Mouse (Mus musculus) kidney, embryonic 16.5 days (tissue): Measurements from ENCODE around the gene Sult1c2. TPM values are rescaled to one million over a fixed set of nuclear protein-coding genes. Genes with fewer than 3 reads are reported as not detected.
"Not testable (repeated sequence)": the region's sequence is repeated elsewhere in the genome, so short reads cannot be mapped to it uniquely, and the experiment has no call there.

Source experiments
- ATAC-seq: fragments of 200-750 bp; cut with Nextera tagmentation; 2 replicates; pipeline ENCODE4 v1.8.0; 2017; ENCODE audit warnings: moderate TSS enrichment; ENCODE audit not compliant: low FRiP score, low TSS enrichment
- H3K27ac ChIP-seq: fragments of 300-500 bp; sonication (generic); 2 replicates; pipeline ENCODE4 v1.5.1; 2014; ENCODE audit warnings: low read length
- H3K27me3 ChIP-seq: fragments of 300-500 bp; sonication (generic); 2 replicates; pipeline ENCODE4 v1.6.1; 2014; ENCODE audit warnings: low read length, control low read depth, mixed read lengths; ENCODE audit not compliant: insufficient read depth
- H3K36me3 ChIP-seq: fragments of 300-500 bp; sonication (generic); 2 replicates; pipeline ENCODE4 v1.6.1; 2014; ENCODE audit warnings: low read length, control low read depth, mixed read lengths; ENCODE audit not compliant: insufficient read depth
- H3K4me1 ChIP-seq: fragments of 300-500 bp; sonication (generic); 2 replicates; pipeline ENCODE4 v1.6.1; 2014; ENCODE audit warnings: low read length, control low read depth, mixed read lengths; ENCODE audit not compliant: insufficient read depth
- H3K4me2 ChIP-seq: fragments of 300-500 bp; sonication (generic); replicated peaks from 2 replicates; pipeline ENCODE4 v1.6.1; 2014; ENCODE audit warnings: low read depth, low read length
- H3K4me3 ChIP-seq: fragments of 300-500 bp; sonication (generic); 2 replicates; pipeline ENCODE4 v1.5.1; 2014; ENCODE audit warnings: mild to moderate bottlenecking, low read length
- H3K9ac ChIP-seq: fragments of 300-500 bp; sonication (generic); replicated peaks from 2 replicates; pipeline ENCODE4 v1.6.1; 2014; ENCODE audit warnings: low read length
- H3K9me3 ChIP-seq: fragments of 300-500 bp; sonication (generic); 2 replicates; pipeline ENCODE4 v1.6.1; 2016; ENCODE audit warnings: low read length, control low read depth
- WGBS: fragments of 180-500 bp; shearing (Covaris S2); extraction: QIAGEN DNeasy Blood & Tissue Kit; methylation state at CpG from one replicate; pipeline ENCODE4 v1.1.7; 2014; 5-methylcytosine and 5-hydroxymethylcytosine counted together
- polyA plus RNA-seq: library from polyadenylated mRNA; unstranded; fragments of >200 nt; fragmentation: Nextera tagmentation; extraction: Ambion mirVana; gene quantifications from 2 replicates; pipeline ENCODE4 v1.2.1, GENCODE M21; 2015

Sult1c2 gene
- 2.9 and 4.5 TPM in 2 replicates for polyA plus RNA-seq

- Histone ChIP-seq H3K4me2 (no peak within 1 kb of the TSS), H3K9me3 (no peaks in the 10 kb centered on the region), H3K36me3 (no peaks in the 10 kb centered on the region), H3K4me3 (no peak within 1 kb of the TSS), H3K4me1 (no peaks in the 10 kb centered on the region), H3K9ac (no peak within 1 kb of the TSS), H3K27ac (peak within 1 kb of the TSS; percentile 61; the same call in 1 of the 2 replicates), H3K27me3 (no peaks in the 10 kb centered on the region)
- peak; percentile 75; the same call in 1 of the 2 replicates for ATAC-seq
- WGBS, result 74% methylated on average over 4 of the region's 4 CpGs
These were observed at the start of gene Sult1c2 for GRCm38 (mm10) chr17:53846206-53846605. Gene Sult1c2 (minus strand): TSS chr17:53846339.

DNA sequence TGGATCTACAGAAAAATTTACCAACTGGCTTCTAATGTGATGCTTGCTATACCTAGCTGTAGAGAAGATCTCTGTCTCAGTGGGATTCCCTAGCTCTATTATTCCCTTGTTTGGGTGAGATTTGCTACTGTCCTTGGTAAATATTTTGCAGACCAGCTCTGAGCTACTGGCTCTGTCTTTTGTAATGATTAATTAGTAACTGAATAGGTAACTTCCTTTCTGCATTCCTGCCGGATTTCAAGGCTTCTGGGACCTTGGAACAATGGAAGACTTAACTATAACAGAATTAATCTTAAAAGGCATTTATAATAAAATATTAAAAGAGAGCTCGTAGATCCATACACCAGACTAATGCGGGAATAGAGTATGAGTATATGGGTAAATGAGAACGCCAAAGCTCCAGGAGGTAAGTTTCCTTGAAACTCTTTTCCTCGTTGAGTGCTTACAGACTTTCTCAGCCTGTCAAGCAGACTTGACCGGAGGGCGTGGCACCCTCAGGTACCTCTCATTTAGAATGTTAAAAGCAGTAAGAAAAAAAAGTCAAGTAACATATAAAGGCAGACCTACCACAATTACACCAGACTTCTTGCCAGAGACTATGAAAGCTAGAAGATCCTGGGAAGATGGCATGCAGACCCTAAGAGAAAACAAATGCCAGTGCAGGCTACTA, 33.0 kb upstream of the Sult1c2 start:
- not testable (repeated sequence) for H3K4me1 ChIP-seq, H3K4me2 ChIP-seq, H3K27me3 ChIP-seq, H3K9me3 ChIP-seq, H3K4me3 ChIP-seq, H3K9ac ChIP-seq, H3K36me3 ChIP-seq, ATAC-seq, H3K27ac ChIP-seq
- WGBS, result 82% methylated on average over 7 of the region's 7 CpGs

DNA sequence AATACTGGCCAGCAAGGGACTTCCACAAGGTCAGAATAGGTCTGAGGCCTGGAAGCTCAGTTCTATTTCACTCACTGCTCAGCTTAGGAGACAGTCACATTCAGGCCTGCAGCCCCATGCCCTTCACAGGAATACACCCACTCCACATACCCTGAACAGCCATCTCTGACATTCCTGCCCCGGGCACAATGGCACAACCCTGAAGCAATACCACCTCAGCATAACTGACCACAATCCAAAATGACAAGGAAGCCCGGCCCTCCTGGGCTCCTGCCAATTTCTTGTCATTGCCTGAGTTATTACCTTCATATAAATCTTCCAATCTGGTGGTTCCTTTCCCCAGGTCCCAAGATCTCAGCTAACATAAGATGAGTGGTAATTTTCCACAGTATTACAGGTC, 28.3 kb upstream of the Sult1c2 start:
- peak; percentile 12; the same call in 1 of the 2 replicates for ATAC-seq
- Histone ChIP-seq H3K4me2 (no peak overlapping the region), H3K9me3 (no peaks in the 10 kb centered on the region), H3K4me3 (no peak overlapping the region), H3K36me3 (no peaks in the 10 kb centered on the region), H3K4me1 (no peaks in the 10 kb centered on the region), H3K27me3 (no peaks in the 10 kb centered on the region), H3K9ac (no peak overlapping the region), H3K27ac (no peak overlapping the region)
- WGBS, result 81% methylated on average over 2 of the region's 2 CpGs

DNA sequence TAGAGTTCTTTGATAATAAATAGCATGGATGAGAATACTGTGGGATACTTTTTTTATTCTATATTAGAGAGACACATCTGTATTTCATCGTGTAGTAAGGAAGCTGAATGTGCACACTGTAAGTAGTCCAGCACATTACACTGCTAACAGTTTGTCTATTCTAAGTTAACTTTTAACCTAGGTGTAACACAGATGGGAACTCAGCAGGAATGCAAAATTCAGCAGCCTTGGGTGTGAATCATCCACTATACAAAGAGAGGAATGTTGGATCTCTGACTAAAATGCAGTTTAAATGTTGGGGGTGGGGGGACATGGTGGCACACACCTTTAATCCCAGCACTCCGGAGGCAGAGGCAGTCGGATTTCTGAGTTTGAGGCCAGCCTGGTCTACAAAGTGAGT, 26.1 kb upstream of the Sult1c2 start:
- 81% methylated on average over 3 of the region's 3 CpGs for WGBS

DNA sequence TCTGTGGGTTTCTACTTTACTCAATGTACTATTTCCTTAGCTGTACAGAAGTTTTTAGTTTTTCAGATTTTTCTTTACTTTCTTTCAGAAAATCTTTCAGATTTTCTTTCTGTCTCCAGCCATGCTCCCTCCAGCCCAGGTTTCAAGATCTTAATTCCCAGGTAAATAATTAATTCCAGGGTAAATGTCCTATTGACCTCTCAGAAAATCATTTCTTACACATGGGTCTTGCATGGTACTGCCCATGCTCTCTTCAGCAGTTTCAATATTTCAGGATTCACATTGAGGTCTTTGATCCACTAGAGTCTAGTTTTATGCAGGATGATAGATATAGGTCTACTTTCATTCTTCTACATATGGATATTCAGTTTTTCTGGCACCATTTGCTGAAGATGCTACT, 23.8 kb upstream of the Sult1c2 start:
- no peak overlapping the region for H3K4me3 ChIP-seq
- H3K9ac ChIP-seq, result no peak overlapping the region
- H3K4me2 ChIP-seq, result no peak overlapping the region
- no peaks in the 10 kb centered on the region for H3K36me3 ChIP-seq
- ATAC-seq, result no peak
- no peaks in the 10 kb centered on the region for H3K4me1 ChIP-seq
- no peaks in the 10 kb centered on the region for H3K9me3 ChIP-seq
- H3K27me3 ChIP-seq, result no peaks in the 10 kb centered on the region
- no peak overlapping the region for H3K27ac ChIP-seq

More for the DNA sequence above, 26.1 kb upstream of the Sult1c2 start:
- H3K4me1 ChIP-seq, result no peaks in the 10 kb centered on the region
- ATAC-seq, result 0 out of 2 replicates have a peak, but pooled peaks have one; percentile 69
- no peaks in the 10 kb centered on the region for H3K9me3 ChIP-seq
- no peaks in the 10 kb centered on the region for H3K27me3 ChIP-seq
- H3K36me3 ChIP-seq, result no peaks in the 10 kb centered on the region
- H3K4me2 ChIP-seq, result no peak overlapping the region
- H3K27ac ChIP-seq, result no peak overlapping the region
- H3K9ac ChIP-seq, result no peak overlapping the region
- no peak overlapping the region for H3K4me3 ChIP-seq

DNA sequence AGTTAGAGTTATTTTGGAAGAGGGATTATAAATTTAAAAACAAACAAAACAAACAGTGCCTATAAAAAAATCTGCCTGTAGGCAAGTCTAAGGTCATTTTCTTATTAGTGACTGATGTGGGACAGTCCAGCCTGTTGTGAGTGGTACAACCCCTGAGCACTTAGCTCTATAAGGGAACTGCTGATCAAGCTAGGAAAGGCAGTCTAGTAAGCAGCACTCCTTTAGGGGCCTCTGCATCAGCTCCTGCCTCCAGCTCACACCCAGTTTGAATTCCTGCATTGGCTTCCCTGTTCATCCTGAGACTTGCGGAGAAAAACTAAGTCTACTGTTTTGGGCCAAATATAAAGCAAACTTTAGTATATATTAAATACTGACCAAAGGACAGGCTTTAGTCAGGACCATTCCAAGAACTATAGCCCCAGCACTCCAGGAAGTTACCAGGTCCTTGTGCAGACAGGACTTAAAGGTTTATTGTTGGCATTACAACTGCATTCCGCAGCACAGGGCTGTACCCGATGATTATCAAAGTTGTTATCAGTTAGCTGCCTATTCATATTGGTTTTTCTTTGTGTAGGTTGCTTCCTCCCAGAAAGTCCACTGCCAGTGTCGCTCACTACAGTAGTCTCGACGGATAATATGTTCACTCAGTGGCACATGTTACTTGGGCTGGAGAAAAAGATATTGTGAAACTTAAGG, 19.3 kb upstream of the Sult1c2 start:
- Histone ChIP-seq H3K27ac (no peak overlapping the region), H3K4me2 (no peak overlapping the region), H3K27me3 (no peaks in the 10 kb centered on the region), H3K9ac (no peak overlapping the region), H3K36me3 (no peaks in the 10 kb centered on the region), H3K4me1 (no peaks in the 10 kb centered on the region), H3K4me3 (no peak overlapping the region), H3K9me3 (no peaks in the 10 kb centered on the region)
- WGBS, result 81% methylated on average over 6 of the region's 6 CpGs
- no peak for ATAC-seq

DNA sequence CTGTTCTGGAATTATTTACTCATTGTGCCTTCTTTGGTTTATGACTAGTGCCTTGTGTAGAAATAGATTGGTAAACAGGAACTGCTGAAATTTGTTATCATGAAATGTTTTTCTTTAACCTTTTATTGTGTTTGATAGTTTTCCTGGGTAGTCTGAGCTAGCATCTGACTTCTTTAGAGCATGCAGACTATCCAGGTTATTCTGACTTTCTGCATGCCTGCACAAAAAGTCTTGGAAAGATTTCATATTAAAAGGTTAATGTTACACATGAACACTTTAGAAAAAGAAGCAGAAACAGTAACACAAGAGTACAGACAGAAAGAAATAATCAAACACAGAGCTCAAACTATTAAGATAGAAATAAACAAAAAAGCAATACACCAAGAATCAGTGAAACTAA, 14.4 kb upstream of the Sult1c2 start:
- no peak overlapping the region for H3K27ac ChIP-seq
- H3K9me3 ChIP-seq, result no peaks in the 10 kb centered on the region
- no peak overlapping the region for H3K4me3 ChIP-seq
- no peaks in the 10 kb centered on the region for H3K4me1 ChIP-seq
- no peak overlapping the region for H3K4me2 ChIP-seq
- ATAC-seq, result no peak
- H3K36me3 ChIP-seq, result no peaks in the 10 kb centered on the region
- H3K9ac ChIP-seq, result no peak overlapping the region
- no peaks in the 10 kb centered on the region for H3K27me3 ChIP-seq

GRCm38 (mm10) chr17:53854992-53855391, 8.9 kb upstream of the Sult1c2 start:
- WGBS, result 93% methylated on average over 3 of the region's 3 CpGs
- Histone ChIP-seq H3K9me3 (no peaks in the 10 kb centered on the region), H3K27me3 (no peaks in the 10 kb centered on the region), H3K4me3 (no peak overlapping the region), H3K4me2 (no peak overlapping the region), H3K9ac (no peak overlapping the region), H3K4me1 (no peaks in the 10 kb centered on the region), H3K27ac (no peak overlapping the region), H3K36me3 (no peaks in the 10 kb centered on the region)
- ATAC-seq, result no peak

- Histone ChIP-seq H3K27ac (peak overlapping the region; percentile 61; the same call in 1 of the 2 replicates), H3K4me1 (no peaks in the 10 kb centered on the region), H3K27me3 (no peaks in the 10 kb centered on the region), H3K36me3 (no peaks in the 10 kb centered on the region), H3K4me3 (no peak overlapping the region), H3K4me2 (no peak overlapping the region), H3K9ac (no peak overlapping the region), H3K9me3 (no peaks in the 10 kb centered on the region)
- WGBS, result 70% methylated on average over 7 of the region's 7 CpGs
- peak; percentile 46; the same call in 1 of the 2 replicates for ATAC-seq
These were observed 343 bp downstream of the Sult1c2 start for GRCm38 (mm10) chr17:53845796-53846195.

- no peaks in the 10 kb centered on the region for H3K36me3 ChIP-seq
- H3K4me2 ChIP-seq, result no peak overlapping the region
- H3K27me3 ChIP-seq, result no peaks in the 10 kb centered on the region
- no peak overlapping the region for H3K9ac ChIP-seq
- peaks cover 12% of the 10 kb centered on the region for H3K9me3 ChIP-seq
- ATAC-seq, result no peak; the same call in 1 of the 2 replicates
- H3K4me1 ChIP-seq, result no peaks in the 10 kb centered on the region
- 60% methylated on average over 3 of the region's 3 CpGs for WGBS
- no peak overlapping the region for H3K27ac ChIP-seq
- H3K4me3 ChIP-seq, result no peak overlapping the region
These were observed 12.8 kb downstream of the Sult1c2 start for GRCm38 (mm10) chr17:53833366-53833765.
